Mouse (Mus musculus): Measurements from ENCODE around the gene Pir. TPM values are rescaled to one million over a fixed set of nuclear protein-coding genes. Genes with fewer than 3 reads are reported as not detected.

Gene Pir
- polyA plus RNA-seq, 1 experiment from 2014 or later: 2.9 TPM

- Histone ChIP-seq H3K4me3 (no peak overlapping the region), H3K4me2 (no peak overlapping the region), H3K9ac (no peak overlapping the region), H3K9me3 (no peaks in the 10 kb centered on the region), H3K27ac (no peak overlapping the region), H3K4me1 (no peaks in the 10 kb centered on the region), H3K36me3 (replicated peaks) (no peaks in the 10 kb centered on the region), H3K27me3 (replicated peaks) (no peaks in the 10 kb centered on the region)
- WGBS: 77% methylated on average over 9 of the region's 9 CpGs
- no peak for ATAC-seq (replicated peaks)
Measured at GRCm38 (mm10) chrX:164406133-164407022, 137.2 kb downstream of the Pir start.

- ATAC-seq (replicated peaks): no peak
- WGBS: 87% methylated on average over 3 of the region's 3 CpGs
- H3K4me3 ChIP-seq: no peak overlapping the region
- H3K9me3 ChIP-seq: no peaks in the 10 kb centered on the region
- H3K36me3 ChIP-seq (replicated peaks): no peaks in the 10 kb centered on the region
- H3K27me3 ChIP-seq (replicated peaks): no peaks in the 10 kb centered on the region
- no peak overlapping the region for H3K4me2 ChIP-seq
- H3K4me1 ChIP-seq: no peaks in the 10 kb centered on the region
- no peak overlapping the region for H3K27ac ChIP-seq
- H3K9ac ChIP-seq: no peak overlapping the region
Measured at GRCm38 (mm10) chrX:164408301-164408927, 139.2 kb downstream of the Pir start.

DNA sequence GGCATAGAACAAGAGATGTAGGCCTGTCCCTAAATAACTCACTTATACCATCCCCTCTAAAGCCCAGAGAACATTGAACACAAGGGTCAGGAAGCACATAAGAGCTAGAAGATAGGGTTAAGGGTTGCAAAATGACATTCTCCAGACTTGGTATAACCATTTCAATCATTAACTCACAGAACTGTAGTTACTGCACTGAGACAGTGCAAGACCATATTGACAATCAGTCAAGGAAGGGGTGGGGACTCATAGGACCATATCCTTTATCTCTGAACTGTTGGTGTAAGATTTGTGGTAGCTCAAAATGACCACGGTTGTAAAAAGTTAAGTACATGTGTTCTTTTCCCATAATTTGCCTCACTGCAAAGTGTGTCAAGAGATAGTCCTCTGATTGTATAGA lies 141.4 kb downstream of the Pir start:
- Histone ChIP-seq H3K36me3 (replicated peaks) (no peaks in the 10 kb centered on the region), H3K4me1 (no peaks in the 10 kb centered on the region), H3K4me2 (no peak overlapping the region), H3K27me3 (replicated peaks) (peaks cover 4% of the 10 kb centered on the region; the same call in 1 of the 2 replicates), H3K4me3 (no peak overlapping the region), H3K27ac (no peak overlapping the region), H3K9me3 (no peaks in the 10 kb centered on the region), H3K9ac (no peak overlapping the region)
- WGBS: 78% methylated on average over 1 of the region's 1 CpGs
- ATAC-seq (replicated peaks): no peak

- ATAC-seq (replicated peaks): no peak
- WGBS: 94% methylated on average over 2 of the region's 2 CpGs
- no peak overlapping the region for H3K4me3 ChIP-seq
Measured at GRCm38 (mm10) chrX:164416803-164417202, 147.6 kb downstream of the Pir start.

DNA sequence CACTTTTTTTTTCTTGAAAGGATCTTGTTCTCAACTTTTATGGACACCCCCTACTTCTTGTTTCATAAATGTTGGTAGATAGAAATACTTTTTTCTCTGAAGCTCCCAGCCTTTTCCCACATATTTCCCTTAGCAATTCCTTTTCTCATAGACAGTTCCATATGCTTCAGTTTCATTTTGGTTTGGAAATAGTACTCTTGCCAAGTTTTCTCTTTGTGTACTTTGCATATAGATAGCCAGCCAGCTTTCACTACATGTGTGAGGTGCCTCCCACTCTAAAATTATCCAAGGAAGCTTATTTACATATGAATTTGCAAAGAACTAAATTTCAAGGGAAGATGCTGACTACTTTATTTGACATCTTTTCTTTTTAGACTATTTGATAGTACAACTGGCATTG lies 148.8 kb downstream of the Pir start:
- Histone ChIP-seq H3K4me1 (peaks cover 5% of the 10 kb centered on the region), H3K4me2 (no peak overlapping the region), H3K36me3 (replicated peaks) (no peaks in the 10 kb centered on the region), H3K27ac (no peak overlapping the region), H3K27me3 (replicated peaks) (peaks cover 7% of the 10 kb centered on the region; the same call in 1 of the 2 replicates), H3K4me3 (no peak overlapping the region), H3K9ac (no peak overlapping the region), H3K9me3 (no peaks in the 10 kb centered on the region)
- no peak for ATAC-seq (replicated peaks)

More at GRCm38 (mm10) chrX:164416803-164417202, 147.6 kb downstream of the Pir start:
- Histone ChIP-seq H3K27me3 (replicated peaks) (peaks cover 7% of the 10 kb centered on the region; the same call in 1 of the 2 replicates), H3K9me3 (no peaks in the 10 kb centered on the region), H3K4me1 (peaks cover 5% of the 10 kb centered on the region), H3K4me2 (no peak overlapping the region), H3K36me3 (replicated peaks) (no peaks in the 10 kb centered on the region), H3K27ac (no peak overlapping the region), H3K9ac (no peak overlapping the region)

DNA sequence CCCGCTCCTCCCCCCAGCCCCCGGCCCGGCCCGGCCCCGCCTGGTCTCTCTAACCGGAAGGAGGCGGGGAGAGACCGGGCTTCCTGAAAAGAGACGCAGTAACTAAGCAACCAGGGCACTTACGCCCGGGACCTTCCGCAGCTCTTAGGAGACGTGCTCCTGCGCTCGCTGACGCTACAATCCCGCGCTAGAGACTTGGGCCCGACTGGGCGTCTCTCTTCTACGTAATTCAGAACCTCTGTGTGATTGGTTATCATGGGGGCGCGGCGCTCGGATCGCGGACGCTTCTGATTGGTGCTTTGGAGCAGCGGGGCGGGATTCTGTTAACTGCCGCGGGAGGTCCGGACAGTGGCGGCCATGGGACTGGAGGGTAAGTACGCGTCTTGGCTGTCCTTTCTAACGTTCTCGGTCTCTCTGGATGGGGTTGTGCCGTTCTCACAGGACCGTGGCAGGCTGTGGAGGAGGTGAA lies 150.3 kb downstream of the Pir start, which contains the start of gene Piga:
TSS of gene Piga (plus strand) at position 317 of the 469 bp plus-strand sequence.
- Histone ChIP-seq H3K27ac (peak within 1 kb of the TSS; percentile 54), H3K9ac (peak within 1 kb of the TSS; percentile 57), H3K36me3 (replicated peaks) (no peaks in the 10 kb centered on the region), H3K9me3 (no peaks in the 10 kb centered on the region), H3K4me1 (peaks cover 5% of the 10 kb centered on the region), H3K4me2 (peak within 1 kb of the TSS; percentile 50), H3K27me3 (replicated peaks) (peaks cover 7% of the 10 kb centered on the region; the same call in 1 of the 2 replicates), H3K4me3 (peak within 1 kb of the TSS; percentile 54)
- ATAC-seq (replicated peaks): peak; percentile 100
- 28% methylated on average over 37 of the region's 40 CpGs for WGBS

DNA sequence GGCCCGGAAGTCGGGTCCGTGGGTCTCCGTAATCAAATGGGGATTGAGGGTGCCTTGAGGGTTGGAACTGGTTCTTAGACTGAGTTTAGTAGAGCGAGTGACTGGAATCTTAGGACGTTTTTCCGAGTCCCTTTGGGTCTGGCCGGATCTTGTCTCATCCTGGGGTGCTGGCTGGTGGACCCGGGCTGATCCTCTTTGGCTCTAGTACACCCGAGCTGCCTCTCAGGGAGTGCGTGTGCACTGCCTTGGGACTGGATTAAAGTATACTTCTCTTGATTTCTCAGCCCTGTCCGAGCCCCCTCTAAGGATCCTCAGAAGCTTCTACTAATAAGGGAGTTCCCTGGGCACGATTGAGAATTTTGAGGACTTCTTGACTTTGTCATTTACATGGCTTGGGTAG lies 150.8 kb downstream of the Pir start:
- 0 out of 2 replicates have a peak, but pooled peaks cover 3% of the 10 kb centered on the region for H3K27me3 ChIP-seq (replicated peaks)
- peak; percentile 54; the same call in 1 of the 2 replicates for ATAC-seq (replicated peaks)
- H3K4me1 ChIP-seq: peaks cover 5% of the 10 kb centered on the region
- H3K9me3 ChIP-seq: no peaks in the 10 kb centered on the region
- peak overlapping the region; percentile 50 for H3K4me2 ChIP-seq
- H3K4me3 ChIP-seq: peak overlapping the region; percentile 54
- no peaks in the 10 kb centered on the region for H3K36me3 ChIP-seq (replicated peaks)
- 17% methylated on average over 13 of the region's 13 CpGs for WGBS
- peak overlapping the region; percentile 54 for H3K27ac ChIP-seq
- H3K9ac ChIP-seq: peak overlapping the region; percentile 57

GRCm38 (mm10) chrX:164420518-164420917 lies 151.3 kb downstream of the Pir start:
- no peak for ATAC-seq (replicated peaks)
- Histone ChIP-seq H3K27ac (no peak overlapping the region), H3K9ac (0 out of 2 replicates have a peak overlapping the region, but pooled peaks have one; percentile 57), H3K9me3 (no peaks in the 10 kb centered on the region), H3K4me1 (peaks cover 5% of the 10 kb centered on the region), H3K36me3 (replicated peaks) (no peaks in the 10 kb centered on the region), H3K4me2 (peak overlapping the region; percentile 50), H3K27me3 (replicated peaks) (0 out of 2 replicates have a peak, but pooled peaks cover 3% of the 10 kb centered on the region), H3K4me3 (peak overlapping the region; percentile 54)
- WGBS: 53% methylated on average over 3 of the region's 3 CpGs

Other genes starting within 250 kb of the Pir start
- gene Car5b, start 241.4 kb upstream of the Pir start, polyA plus RNA-seq (2015; fragmentation: Nextera tagmentation; extraction: Ambion mirVana): 0.22 and 0.40 TPM in 2 replicates
- 17.5 and 20.8 TPM in 2 replicates for gene Siah1b, start 192.9 kb upstream of the Pir start, polyA plus RNA-seq (2015; fragmentation: Nextera tagmentation; extraction: Ambion mirVana)
- not detected in 2 replicates for gene Cltrn, start 180.5 kb upstream of the Pir start, polyA plus RNA-seq (2015; fragmentation: Nextera tagmentation; extraction: Ambion mirVana)
- 0.08 and 0.10 TPM in 2 replicates for gene Ace2, start 130.0 kb upstream of the Pir start, polyA plus RNA-seq (2015; fragmentation: Nextera tagmentation; extraction: Ambion mirVana)
- gene Bmx, start 11.2 kb upstream of the Pir start, polyA plus RNA-seq (2015; fragmentation: Nextera tagmentation; extraction: Ambion mirVana): 0.32 and 0.44 TPM in 2 replicates
- 0.13 and 0.19 TPM in 2 replicates for gene Vegfd, start 104.0 kb downstream of the Pir start, polyA plus RNA-seq (2015; fragmentation: Nextera tagmentation; extraction: Ambion mirVana)
- 5.1 and 5.2 TPM in 2 replicates for gene Piga, start 150.4 kb downstream of the Pir start, polyA plus RNA-seq (2015; fragmentation: Nextera tagmentation; extraction: Ambion mirVana)
- gene Asb11, start 167.6 kb downstream of the Pir start, polyA plus RNA-seq (2015; fragmentation: Nextera tagmentation; extraction: Ambion mirVana): not detected in 2 replicates
- gene Asb9, start 237.0 kb downstream of the Pir start, polyA plus RNA-seq (2015; fragmentation: Nextera tagmentation; extraction: Ambion mirVana): not detected in 2 replicates